Mouse (Mus musculus) cerebellum, postnatal 10 days (tissue): ENCODE data around the gene Il22ra1.

Experiments used
- DNase-seq, 2 experiments: peaks; one replicate each; pipeline ENCODE4 v3.0.0; 2021; ENCODE audit warnings: mixed read lengths in 2 of 2

The Il22ra1 gene

GRCm38 (mm10) chr4:135772671-135773070 lies 44.7 kb downstream of the Il22ra1 start:
- DNase-seq = no peak

GRCm38 (mm10) chr4:135774496-135774895 lies 46.5 kb downstream of the Il22ra1 start:
- DNase-seq = no peak

- DNase-seq = no peak
Measured at GRCm38 (mm10) chr4:135776850-135777249, 48.9 kb downstream of the Il22ra1 start.

GRCm38 (mm10) chr4:135779661-135780060 lies 51.7 kb downstream of the Il22ra1 start:
- no peak for DNase-seq

GRCm38 (mm10) chr4:135780255-135780654 lies 52.3 kb downstream of the Il22ra1 start:
- no peak for DNase-seq

GRCm38 (mm10) chr4:135781304-135781703 lies 53.3 kb downstream of the Il22ra1 start:
- no peak for DNase-seq

GRCm38 (mm10) chr4:135786581-135786980 lies 58.6 kb downstream of the Il22ra1 start:
- DNase-seq = no peak

- DNase-seq = no peak
Measured at GRCm38 (mm10) chr4:135787271-135787670, 59.3 kb downstream of the Il22ra1 start.

GRCm38 (mm10) chr4:135789135-135789534 lies 61.2 kb downstream of the Il22ra1 start:
- DNase-seq = no peak

- DNase-seq = peak; percentile 73 to 80
Measured at GRCm38 (mm10) chr4:135792821-135793220, 64.8 kb downstream of the Il22ra1 start.

- DNase-seq = peak; percentile 61 to 65
Measured at GRCm38 (mm10) chr4:135797931-135798330, 70.0 kb downstream of the Il22ra1 start.

GRCm38 (mm10) chr4:135801543-135801942 lies 73.6 kb downstream of the Il22ra1 start:
- DNase-seq = peak; percentile 94 to 96
